Mouse (Mus musculus): Measurements from ENCODE around the gene Nrsn2.

- TF ChIP-seq CTCF (IDR thresholded peaks at IDR 0.05; ENCODE audit: low read depth) (no peak), EP300 (IDR thresholded peaks at IDR 0.05; ENCODE audit: low read depth) (no peak)
These were observed 36.7 kb downstream of the Nrsn2 start for GRCm38 (mm10) chr2:152339631-152340179.

Measured in liver, postnatal 0 days (tissue).